Mouse (Mus musculus): ENCODE measurements around the gene Fam24a.
A peak's percentile ranks its signal among the peaks of the same experiment; 100 is the strongest.

Fam24a gene

DNA sequence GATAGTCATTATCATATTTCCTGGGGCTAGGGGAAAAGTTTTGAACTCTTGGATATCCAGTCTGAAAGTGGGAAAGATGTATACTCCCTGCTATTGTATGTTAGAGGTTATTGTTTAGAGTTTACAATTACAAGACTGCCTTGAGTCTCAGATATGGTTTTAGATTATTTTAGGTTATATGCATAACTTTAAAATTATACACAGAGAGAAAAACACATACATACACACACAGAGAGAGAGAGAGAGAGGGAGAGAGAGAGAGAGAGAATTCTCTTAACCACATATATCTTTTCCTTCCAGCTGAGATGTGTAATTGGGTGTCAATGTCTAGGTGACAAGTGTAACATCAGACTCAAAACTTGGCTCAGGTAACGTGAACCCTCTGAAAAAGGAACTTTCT lies at the start of gene Fam24a:
Gene Fam24a, plus strand, starts transcription at position 301 of the 400 bp plus-strand sequence.
- DNase-seq, result no peak

DNA sequence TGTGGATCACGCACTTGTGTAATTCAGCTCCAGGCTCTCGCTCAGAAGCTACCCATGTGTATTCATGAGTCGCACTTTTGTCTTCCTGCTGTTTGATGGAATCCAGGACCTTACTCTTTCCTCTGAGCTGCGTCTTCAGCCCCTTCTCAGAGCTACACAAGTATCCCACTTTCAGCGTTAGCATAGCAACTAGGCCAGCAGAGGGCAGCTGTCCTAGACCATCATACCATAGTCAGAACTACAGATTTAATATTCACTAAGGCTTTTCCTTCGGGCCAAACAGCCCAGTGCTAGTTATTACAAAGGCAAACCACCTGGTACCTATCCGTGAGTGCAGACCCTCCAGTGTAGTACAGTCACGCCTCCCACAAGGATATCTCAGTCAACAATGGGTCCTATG lies 36.5 kb upstream of the Fam24a start:
- DNase-seq, result no peak

DNA sequence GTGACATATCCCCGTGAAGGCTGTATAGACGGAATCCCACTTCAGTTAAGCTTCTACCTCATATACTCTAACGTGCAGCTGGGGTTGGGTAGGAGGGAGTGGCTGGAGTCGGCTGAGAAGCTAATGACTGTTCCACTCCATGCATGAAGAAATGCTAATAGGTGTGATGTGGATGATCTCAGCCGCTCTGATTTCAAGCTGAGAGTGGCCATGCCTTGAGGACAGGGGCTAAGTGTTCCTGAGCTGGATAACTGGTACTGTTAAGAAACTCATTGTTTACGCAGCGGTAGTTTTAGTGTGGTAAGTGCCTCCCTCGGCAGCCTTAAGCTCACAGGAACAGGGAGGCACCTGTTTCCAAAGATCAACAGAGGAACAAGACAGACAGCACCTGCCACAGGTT lies 30.3 kb upstream of the Fam24a start:
- no peak for DNase-seq

DNA sequence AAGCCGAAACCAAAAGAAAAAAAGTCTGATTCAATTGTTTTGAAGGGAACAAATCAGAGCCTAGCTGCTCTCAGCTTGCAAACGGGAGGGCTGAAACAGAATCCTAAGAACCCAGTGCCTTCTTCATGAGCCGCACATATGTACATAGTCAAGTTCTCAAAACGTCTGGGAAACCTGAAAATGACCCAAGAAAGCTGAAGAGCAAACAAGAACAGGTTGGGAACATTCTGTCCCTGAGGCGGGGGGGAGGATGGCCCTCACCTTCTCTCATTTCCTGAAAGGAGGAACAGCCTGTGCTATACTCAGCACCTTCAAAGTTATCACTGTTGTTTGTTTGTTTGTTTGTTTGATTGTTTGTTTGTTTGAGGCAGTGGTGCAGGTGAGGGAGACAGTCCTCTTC lies 26.9 kb upstream of the Fam24a start:
- DNase-seq, result no peak

DNA sequence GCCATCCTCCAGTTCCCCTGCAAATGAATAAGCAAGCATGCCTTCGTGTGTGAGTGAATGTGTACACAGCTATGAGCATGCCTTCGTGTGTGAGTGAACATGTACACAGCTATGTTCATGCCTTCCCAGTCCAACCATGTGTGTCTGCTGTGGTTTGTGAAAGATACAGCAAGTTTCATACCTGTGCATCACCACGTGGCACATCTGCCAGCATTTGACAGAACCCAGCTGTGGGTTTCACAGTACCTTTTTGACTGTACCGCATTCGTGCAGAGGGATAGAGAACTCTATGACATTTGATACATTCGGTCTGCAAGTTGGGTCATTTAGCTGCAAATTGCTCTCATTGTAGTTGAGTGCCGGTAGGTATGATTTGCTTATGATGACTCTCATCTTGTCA lies 19.2 kb upstream of the Fam24a start:
- no peak for DNase-seq

DNA sequence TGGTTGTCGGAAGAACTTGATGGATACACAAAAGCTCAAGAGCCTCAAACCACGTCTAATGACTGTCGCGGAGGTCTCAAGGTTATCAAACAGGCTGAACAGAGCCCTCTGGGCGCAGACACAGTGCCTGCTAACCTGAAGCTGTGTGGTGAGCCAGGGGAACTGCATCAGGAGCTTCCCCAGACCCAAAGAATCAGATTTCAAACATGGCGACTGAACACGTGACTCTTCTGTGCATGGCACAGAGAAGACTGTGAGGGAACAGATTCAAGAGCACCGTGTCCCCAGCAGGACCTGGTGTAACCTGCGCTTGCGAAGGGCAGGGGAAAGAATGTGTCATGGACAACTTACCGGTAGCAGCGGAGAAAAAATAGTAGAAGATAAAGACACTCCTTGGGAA lies 16.1 kb upstream of the Fam24a start:
- DNase-seq, result no peak

DNA sequence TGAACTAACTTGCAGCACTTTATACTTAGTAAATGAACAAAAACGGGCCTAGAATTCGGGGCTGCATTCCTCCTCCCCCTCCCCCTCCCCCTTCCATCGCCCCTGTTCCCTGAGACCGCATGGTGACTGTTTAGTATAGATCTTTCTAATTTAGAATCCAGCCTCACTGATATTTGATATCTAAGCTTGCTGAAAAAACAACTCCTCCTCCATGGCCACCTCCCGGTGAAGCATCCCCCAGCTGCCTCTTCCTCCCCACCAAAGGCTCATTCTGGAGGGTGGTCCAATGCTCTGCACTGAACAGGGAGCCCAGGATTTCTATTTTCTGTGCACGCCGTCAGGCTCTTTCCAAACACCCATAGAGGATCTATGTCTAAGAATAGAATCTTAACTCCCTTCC lies 15.3 kb upstream of the Fam24a start:
- no peak for DNase-seq

DNA sequence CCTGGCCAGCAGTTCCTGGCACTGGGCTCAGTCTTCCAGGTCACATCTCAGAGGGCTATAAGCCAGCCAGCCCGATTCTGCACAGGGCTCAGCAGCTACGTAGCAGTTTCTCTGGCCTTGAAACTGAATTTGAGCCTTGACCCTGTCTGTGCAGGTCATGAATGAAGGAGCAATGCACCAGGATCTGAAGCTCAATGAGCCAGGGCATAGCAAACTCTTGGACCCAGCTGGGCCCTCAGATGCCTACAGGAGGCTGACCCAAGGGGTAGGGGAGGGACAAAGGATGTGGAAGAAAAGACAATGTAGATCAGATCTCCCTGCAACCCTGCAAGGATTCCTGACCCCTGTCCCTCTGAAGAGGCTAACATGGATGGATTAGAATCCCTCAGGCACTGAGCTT lies 11.5 kb upstream of the Fam24a start, which contains the start of gene Cuzd1:
Gene Cuzd1, minus strand, starts transcription at position 101 of the 400 bp plus-strand sequence.
- DNase-seq, result no peak

DNA sequence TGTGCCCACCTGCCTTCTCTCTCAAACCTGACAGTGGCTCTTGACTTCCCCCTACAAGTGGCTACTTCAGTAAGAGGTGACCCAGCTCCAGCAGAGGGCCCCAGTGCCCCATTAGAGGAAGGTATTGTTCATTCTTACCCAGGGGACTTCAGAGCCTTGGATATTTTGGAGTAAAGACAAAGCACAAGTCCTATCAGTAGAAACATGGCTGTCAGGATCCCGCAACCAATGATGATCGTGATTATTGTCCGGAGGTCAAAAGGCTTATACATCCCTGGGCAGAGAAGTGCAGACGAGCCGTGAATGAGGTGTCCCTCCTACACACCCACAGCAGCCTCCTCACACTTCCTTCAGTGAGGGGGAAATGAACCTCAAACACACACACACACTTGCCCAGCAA lies 6.6 kb upstream of the Fam24a start:
- DNase-seq, result no peak

DNA sequence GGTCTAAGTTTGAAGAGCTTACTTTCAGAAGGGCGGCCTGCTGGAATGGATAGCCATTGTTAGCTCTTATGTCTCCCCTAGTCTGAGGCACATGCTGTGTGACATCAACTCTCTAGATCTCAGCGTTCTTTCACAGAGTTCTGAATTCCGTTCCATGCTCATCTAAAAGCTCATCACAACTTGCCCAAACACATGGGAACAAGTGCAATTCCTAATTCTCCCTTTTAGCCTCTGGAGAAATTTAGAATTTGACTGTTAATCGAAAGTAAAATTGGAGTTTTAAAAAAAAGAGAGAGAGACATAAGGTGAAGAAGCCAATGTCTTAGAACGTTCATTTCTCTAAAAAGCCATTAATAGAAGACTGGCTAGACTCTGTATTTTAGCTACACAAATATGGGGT lies 4.2 kb upstream of the Fam24a start, which contains the start of gene Fam24b:
Gene Fam24b, minus strand, starts transcription at position 101 of the 400 bp plus-strand sequence.
- DNase-seq, result no peak

DNA sequence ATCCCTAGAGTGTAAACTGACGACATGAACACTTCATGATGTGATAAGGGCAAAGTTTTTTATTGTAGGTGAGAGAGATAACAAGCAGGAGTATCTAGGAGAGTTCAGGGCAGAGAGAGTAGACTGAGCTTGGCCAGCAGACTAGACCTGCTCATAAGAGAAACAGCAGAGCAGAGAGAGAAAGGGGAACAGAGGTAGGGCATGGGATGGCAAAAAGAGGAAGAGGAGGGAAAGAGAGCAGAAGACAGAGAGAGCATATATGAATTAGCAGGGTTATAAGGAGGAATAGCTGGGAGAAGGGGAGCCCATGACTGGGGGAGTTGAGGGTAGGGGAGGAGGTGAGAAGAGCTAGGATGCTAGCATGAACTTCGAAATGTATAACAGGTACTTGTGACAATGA lies 2.0 kb upstream of the Fam24a start:
- DNase-seq, result no peak

DNA sequence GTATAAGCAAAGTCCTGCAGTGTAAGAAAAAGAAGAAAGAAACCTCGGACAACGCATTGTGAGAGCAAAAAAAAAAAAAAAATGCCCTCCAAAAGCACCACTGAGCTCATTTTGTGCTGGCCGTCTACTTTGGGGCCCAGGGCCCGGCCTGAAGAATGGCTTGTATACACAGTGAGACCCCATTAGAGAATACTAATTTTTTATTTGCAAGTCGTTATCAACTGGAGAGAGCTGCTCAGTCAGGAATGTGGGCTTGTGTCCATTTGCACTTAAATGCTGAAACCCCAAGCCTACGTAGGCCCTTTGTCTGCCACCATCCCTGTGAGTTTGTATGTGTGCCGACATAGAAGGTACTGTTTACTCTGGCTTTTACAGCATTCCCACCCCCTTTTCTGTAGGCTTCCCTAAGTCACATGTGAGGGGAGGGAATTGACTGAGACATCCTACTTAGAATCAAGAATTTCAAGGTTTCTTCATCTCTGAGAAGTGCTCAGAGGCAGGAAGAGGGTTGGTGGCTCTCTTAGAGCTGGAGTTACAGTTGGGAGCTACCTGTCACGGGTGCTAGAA lies 3.9 kb downstream of the Fam24a start:
- no peak for DNase-seq

DNA sequence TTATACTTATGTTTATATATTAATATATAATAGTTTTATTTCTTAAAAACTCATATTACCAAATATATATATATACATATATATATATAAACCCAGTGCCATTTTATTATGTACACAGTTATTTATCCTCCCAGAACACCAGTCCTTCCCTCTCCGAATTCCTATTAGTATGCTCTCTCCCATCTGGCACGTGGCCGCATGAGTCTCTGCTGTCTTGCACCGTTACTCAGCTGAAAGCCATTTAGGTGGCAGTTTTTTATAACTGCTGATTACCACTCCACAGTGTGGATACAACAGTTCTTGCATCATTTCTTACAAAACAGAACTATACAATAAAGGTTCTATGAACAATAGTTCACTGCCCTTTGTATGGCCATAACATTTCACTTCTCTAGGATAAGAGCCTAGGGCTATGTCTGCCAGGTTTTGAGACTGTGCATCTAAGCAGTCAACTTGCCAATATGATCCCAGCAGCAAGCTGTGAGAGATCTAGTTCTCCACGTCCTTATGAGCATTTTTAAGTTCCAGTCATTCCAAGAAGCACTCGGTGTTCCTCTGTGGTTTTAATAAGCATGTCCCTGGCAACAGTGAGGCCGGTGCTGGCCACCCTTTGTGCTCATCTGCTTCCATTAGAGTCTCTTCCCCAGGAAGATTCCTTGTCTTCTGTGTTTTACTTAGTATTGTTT lies 12.3 kb downstream of the Fam24a start:
- DNase-seq, result no peak

DNA sequence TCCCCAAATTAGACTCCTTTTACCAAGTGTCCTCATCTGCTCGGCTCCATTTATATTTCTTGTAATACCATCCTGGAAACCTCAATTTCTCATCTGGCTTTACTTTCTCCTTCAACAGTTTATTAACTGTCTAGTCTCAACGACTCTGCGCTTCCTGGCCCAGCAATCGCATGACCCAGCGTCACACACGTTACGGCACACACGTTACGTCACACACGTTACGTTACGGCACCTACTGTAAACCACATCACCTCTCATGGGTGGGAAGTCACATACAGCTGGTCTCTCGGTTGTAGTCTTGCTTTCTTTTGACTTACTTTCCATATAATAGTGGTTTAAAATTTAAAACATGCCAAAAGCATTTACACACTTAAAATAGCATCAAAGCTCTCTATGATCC lies 22.4 kb downstream of the Fam24a start:
- no peak for DNase-seq

DNA sequence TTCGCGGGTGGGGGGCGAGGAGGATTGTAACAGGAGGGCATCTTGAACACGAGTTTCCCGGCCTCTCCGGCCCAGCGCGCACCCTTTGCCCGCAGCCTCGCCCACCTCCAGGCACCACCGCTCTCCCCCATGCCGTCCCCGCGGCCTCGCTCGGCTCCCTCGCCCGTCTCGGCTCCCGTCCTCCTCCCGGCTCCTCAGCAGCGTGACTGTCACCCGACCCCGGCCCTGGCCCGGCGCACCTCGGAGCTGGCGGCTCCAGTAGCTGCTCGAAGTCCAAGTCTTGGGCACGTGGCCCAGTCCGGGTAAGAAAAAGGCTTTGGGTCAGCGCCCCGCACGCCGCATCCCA lies 28.6 kb downstream of the Fam24a start:
- no peak for DNase-seq

DNA sequence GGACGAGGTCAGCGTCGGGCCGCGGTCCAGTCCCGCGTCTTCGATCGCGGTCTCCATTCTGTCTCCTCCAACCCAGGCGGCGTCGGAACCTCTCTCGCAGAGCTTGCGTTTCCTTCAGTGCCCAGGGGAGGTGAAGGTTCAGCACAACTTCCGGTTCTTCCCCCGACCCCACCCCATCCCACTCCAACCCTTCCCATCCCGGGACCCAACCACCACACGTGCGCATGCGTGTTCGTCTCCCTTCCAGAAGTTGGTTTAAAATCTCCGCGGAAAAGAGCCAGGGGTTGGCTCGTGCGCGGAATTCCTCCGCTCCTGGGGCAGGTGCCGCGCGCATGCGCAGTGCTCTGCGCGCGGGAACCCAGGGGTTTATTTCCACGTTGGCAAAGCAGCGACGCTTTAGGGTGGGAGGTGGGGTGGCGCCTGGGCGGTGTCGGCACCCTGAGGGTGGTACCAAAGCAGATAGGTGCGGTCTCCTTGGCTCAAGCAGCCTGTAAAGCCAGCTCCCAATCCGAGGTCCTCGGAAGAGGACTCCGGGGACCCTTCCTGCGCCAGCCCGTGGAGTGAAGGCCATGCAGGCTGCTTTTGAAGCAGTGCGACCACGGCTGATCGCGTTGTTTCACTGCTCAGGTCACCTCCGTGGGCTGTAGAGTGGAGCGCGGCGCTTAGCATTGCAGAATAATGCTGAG lies 29.1 kb downstream of the Fam24a start, which contains the start of gene 2310057M21Rik:
Gene 2310057M21Rik, minus strand, starts transcription at position 145 of the 686 bp plus-strand sequence.
- DNase-seq, result peak; percentile 89 to 90

DNA sequence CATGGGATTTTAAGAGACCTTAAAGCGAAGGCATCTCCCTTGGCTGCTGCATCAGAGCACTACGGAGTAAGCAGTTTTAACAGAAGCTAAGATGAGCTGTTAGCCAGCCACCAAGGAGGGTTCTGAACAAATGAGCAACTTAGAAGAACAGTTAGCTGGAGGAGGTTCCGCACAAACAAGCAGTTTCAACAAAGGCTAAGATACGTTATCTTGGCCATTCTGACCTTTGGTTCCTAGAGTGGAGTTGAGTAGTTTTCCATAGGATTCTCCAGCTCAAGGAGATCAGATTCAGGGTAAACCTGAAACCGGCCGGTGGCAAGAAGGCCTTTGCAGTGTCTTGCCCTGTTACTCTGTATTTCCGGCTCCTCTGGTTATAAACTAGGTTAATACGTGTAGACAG lies 30.5 kb downstream of the Fam24a start:
- DNase-seq, result no peak

DNA sequence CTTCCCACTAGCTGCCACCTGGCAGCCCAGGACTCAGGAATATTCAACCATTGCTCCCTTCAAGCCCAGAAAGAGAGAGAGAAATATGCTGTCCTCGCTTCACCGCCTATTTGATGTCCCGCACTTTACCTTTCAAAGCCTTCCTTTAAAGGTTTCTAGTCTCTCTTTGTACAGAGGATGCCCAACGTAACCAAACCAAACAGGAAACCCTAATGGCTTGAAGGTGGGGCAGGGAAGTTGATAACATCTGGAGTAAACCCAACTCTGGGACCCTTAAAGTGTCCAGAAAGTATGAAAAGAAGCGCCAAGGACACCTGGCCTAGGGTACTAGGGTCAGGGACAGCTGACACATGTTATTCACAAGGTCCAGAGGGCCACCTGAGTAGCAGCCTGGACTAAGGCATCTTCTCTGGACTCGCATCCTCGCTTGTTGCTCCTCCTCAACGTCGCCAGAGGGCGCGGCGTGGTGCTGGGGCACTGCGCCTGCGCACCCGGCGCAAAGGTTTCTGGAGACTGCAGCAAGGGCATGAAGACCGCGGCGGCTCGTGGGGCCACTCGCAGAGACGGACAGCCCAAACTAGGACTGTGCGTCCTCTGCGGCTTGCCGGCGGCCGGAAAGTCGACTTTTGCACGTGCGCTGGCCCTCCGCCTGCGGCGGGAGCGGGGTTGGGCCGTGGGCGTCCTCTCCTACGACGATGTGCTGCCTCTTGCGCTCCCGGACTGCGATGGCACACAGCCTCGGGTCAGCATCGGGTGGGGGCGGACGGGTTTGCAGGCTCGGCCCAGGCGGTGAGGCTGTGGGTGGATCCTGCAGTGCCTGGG lies 37.2 kb downstream of the Fam24a start, which contains the start of gene Pstk:
Gene Pstk, plus strand, starts transcription at position 494 of the 822 bp plus-strand sequence.
- peak; percentile 87 to 90 for DNase-seq

DNA sequence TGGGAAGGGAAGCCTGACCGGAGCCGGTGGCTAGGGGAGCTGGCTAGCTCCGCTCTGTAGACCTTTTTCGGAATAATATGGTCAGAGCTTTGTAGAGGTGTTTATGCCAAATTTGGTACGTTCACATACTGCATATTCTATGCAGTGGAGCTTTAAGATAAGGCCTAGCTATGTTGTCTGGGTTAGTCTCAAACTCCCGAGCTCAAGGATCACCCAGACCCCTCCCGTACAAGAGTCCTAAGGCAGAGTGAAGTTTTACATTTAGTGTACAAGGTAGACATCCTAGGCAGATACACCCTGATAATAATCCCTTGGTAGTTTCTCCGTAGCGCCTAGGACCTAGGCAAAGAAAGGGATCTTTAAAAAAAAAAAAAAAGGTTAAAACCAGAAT lies 37.8 kb downstream of the Fam24a start:
- DNase-seq, result no peak

DNA sequence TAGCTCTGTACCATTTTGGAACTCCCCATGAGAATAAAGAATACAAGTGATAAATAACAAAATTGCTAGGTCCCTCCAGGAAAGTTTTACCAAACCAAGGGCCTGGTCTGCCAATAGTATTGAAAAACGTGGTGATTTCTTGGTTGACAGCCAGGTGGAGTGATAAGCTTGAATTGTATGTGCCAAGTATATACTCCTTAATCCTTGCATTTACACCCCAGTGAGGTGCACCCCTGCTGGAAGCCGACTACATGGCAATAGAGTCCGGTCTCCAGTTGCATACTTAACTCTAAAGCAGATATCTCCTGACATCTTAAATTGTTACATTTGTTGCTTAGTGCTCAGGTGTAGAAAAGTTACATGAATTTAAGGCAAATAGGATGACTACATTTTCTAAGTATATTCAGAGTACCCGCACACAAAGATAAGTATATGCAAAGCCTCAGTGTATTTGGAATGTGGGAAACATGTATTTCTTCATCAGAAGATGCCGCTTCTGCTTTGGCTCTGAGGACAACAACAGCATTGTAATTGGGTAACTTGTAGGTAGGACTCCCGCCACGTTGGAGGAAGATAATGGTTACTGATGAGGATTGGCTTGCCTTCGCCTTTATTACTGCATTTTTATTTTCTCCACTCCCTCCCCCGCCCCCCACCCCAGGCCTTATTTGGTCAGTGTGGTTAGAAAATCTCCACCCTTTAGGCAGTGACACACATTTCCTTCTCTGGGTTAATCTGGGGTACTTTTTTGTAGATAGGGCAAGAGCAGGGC lies 38.4 kb downstream of the Fam24a start:
- DNase-seq, result peak in 1 of 2 experiments; percentile 11

All from B cell, adult 2 months (primary cell).